Mouse (Mus musculus) spleen, adult 18-20 months (tissue): Measurements from ENCODE around the gene Gcfc2.

Source experiments
- DNase-seq, 2 experiments: peaks; one replicate each; pipeline ENCODE4 v3.0.0; 2022; ENCODE audit warnings: mixed read lengths in 2 of 2

The Gcfc2 gene

DNA sequence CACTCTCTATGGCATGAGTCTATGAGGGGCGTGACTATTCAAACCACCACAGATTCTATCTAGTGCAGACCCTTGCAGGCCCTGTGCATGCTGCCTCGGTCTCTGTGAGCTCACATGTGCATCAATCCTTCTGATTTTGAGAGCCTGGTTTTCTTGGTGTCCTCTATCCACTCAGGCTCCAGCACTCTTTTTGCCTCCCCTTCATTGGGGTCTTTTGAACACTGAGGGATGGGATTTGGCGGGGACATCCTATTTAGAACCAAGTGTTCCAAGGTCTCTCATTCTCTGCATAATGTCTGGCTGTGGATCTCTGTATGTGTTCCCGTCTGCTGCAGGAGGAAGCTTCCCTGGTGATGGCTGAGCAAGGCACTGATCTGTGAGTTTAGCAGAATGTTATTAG, 55.8 kb downstream of the Gcfc2 start:
- DNase-seq = no peak

DNA sequence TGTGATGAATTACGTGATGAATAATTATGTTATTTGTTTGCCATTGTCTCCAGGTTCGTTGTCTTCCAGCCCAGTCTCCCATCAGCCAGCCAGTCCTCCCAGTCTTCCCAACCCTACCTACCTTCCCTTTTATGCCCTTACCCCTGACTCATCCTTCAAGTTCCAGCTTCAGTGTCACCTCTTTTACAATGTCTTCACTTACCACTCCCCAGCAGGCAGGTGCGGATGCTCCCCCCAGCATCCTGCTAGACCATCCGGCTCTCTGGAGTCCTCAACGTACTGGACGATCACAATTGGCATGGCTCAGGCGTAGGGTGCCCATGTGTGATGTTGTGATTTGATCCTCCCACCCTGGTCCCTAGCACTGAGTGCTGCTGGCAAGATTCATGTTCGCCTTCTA, 62.7 kb downstream of the Gcfc2 start:
- DNase-seq = no peak

DNA sequence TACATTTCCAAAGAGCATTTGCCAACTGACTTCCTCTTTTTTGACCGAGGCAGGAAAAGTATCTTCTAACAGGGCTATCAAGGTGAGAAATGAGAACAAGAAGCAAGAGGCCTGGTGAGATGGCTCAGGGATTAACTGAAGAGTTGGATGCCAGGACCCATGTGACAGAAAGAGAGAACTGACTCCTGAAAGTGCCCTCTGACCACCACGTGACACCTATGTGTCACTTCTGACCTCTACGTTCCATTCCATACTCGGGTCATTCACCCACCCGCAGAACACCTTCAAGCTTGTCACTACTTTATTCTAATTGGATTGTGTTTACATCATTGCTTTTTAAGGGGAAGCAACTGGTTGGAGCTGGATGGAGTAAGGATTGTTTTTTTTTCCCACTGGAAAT, 63.1 kb downstream of the Gcfc2 start:
- DNase-seq = no peak

DNA sequence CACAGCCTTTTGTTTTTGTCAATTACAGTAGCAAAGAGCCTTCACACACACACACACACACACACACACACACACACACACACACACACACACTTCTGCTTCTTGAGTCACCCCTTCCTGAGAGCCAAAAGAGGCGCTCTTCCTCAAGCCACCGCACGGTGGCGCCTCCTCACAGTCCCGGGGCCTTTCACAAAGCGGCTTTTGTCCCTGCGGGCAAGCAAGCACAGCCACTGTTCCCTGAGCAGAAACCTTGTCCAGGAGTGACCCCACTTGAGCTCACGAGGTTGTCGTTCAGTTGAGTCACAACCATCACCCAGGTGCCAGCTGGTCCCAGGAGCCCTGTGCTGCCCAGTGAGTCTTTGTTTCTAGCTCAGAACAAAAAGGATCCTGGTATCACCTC, 63.5 kb downstream of the Gcfc2 start:
- DNase-seq = peak; percentile 38 to 60

DNA sequence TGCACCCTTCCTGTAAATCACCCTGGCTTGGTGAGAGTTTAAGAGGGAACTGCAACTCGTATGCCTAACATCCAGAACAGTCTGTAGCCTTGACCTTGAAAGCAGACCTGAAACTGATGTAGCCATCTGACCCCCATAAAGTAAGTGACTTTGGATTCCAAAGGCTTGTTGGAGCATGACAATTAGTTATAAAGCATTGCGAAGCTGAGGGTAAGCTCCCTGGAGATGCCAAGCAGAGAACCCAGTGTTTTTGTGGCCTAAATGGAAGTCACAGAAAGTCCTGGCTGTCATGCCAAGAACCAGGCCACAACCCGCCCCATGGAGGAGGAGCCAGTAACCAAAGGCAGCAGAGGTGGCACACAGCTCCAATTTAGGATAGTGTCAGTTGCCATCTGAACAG, 64.1 kb downstream of the Gcfc2 start:
- DNase-seq = no peak

DNA sequence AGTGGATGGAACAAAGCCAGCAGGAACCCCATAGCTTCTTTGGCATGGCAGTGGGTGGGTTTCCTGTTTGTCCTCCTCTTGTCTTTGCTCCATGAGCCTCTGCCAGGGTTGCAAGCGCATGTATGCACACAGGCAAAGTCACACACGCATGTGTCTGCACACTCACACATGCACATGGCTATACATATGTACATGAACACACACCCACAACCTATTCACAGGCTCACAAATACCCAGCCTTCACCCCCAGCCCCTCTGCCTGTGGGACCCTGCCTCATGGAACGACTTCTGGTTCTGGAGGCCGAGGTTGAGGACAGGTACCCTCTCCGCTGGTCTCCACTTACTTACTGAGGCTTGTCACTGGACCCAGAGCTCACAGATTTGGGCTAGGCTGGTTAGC, 64.9 kb downstream of the Gcfc2 start:
- no peak for DNase-seq

DNA sequence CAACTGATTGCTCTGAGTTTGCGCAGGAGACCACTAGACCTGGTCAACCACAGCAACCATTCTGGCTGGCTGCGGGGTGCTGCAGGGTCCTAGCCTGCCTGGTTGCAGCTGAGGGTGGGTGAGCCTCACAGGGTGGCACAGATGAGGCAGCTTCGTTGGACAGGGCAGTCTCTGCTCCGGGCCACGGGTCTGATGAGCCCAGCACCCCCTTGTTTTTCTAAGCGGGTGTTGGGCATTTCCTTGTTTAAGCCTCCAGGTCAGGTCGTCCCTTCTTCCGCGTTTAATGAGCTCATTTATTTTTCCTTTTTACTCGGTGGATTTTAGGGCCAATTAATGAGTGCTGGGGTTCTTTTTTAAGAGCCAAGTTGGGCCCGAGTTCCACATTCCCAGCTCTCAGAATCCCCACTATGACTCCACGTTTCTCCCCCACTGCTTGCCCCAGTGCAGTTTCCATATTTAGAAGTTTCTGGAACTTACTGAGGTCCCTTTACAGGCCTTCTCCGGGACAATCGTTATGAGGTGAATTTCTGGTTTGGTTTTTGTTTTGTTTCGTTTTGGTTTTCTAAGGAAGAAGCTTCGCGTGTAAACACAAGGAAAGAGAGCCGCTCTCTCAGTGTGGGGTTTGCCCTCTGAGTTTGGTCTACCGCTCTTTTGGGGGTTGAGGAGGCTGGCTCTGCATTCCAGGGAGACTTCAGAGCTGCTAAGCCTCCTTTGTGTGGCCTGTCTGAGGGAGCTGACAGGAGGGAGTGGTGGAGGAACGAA, 66.8 kb downstream of the Gcfc2 start:
- no peak for DNase-seq
